Mouse (Mus musculus) embryo, embryonic 9.5 days (tissue): ENCODE data around the gene Rtl8b.
"Not testable (repeated sequence)": the region's sequence is repeated elsewhere in the genome, so short reads cannot be mapped to it uniquely, and the experiment has no call there.

Experiments used
- DNase-seq: peaks from one replicate; pipeline ENCODE4 v3.0.0-alpha.2; 2017; ENCODE audit errors: extremely low spot score

The Rtl8b gene

DNA sequence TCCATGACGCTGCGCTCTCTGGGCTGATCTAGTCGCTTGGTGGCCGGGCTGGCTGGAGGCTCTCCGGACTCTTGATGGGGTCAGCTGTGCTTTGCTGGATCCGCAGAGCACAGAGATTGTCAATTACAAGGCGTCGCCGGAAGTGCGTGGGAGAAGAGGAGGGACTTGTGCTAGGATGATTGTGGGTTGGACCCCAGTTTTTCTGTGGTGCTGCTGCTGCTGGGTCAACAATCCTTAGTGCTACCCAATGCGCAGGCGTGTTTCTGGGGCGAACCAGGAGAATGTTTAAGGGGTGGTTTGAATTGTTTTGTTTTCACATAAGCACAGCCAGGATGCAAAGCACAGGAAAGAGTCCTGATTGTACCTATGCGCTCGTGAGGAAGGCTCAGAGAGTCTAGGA is at the start of gene Rtl8b:
Rtl8b (minus strand) TSS at position 115 of the 400 bp plus-strand sequence.
- DNase-seq, result peak; percentile 72

DNA sequence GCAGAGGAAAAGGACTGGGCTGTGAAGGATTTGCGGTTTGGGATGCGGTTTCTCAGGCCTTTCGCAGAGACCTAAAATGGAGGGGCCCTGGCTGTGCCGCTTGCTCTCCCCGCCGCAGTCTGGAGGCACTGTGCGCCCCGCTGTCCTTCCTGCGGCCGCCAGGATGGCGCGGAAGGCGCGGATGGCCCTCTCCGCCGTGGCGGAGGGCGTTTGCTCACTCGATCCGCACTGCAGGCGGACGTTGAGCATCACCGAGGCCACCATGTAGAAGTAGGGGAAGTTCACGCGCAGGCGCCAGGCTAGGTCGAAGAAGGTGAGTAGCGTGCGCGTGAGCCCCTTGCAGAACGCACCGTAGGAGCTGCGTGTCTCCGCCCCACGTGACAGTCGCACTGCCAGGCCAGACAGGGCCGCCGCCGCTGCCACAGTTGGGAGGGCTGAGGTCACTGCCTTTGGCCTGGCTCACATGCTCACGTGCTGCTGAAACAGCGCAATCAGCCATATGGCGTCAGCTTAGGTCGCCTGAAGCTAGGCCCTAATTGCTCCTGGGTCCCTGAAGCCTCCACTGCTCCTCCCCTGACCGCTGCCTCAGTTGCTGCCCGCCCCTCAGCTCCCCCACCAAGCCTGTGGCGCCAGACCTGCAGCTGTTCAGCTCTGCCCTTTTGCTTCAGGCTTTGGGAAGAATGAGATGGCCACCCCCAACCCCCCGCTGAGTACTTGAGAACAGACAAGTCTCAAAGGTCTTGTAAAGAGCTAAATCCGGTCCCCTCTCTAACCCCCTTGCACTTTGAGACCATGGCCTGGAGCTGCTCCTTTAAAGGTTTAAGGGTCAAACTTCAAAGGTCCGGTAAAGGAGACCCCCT is 46.3 kb upstream of the Rtl8b start:
- peak; percentile 75 for DNase-seq

DNA sequence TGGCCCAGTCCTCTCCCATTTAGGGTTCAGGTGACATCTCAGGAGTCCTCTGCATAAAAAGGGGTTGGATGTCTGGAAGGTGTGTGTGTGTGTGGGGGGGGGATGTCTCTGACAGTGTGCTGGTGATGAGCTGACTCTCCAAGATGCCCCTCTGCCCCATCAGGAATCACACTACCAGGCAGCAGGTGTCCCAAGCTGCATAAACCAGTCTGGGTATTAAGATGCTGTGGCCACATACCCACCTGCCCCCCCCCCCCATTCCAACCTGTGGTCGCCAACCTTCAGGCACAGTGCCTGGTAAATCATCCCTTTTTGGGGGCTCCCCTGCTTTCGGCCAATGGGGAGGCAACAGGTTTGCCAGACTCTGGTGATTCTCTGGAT is 45.7 kb upstream of the Rtl8b start:
- DNase-seq, result peak; percentile 1

DNA sequence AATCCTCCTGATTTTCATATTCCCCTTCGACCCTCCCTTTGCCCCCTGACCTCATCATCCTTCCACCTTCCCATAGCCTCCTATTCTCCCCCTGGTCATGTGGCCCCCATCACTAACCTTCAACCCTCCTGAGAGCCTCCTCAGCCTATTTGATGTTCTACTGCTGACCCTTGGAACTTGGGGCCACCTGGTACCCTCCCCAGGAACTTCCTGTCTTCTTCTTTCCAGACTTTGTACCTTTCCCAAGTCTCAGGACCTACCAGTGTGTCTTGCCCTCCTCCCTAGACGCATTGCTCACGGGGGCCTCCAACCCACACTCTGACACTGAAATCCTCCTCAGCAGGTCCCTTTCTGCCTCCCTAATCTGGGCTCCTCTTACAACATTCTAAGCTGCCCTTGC is 32.5 kb upstream of the Rtl8b start:
- DNase-seq, result no peak

DNA sequence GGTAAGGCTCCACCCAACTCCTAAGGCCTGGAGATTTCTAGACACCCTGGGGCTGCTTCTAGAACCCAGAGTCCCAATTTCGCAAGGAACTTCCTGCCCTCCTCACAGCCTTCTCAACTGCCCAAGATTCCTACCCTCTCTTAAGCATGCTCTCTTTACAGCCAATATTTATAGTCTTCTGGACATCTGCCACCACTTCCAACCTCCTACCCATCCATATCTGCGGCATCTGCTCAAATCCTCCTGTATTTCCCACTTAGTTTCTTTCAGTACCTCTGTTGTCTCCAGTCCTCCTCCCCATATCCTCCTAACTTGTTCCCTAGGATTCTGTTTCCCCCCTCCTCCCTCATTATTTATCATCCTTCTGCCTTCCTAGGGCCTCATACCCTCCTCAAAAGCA is 29.0 kb upstream of the Rtl8b start:
- DNase-seq, result no peak

DNA sequence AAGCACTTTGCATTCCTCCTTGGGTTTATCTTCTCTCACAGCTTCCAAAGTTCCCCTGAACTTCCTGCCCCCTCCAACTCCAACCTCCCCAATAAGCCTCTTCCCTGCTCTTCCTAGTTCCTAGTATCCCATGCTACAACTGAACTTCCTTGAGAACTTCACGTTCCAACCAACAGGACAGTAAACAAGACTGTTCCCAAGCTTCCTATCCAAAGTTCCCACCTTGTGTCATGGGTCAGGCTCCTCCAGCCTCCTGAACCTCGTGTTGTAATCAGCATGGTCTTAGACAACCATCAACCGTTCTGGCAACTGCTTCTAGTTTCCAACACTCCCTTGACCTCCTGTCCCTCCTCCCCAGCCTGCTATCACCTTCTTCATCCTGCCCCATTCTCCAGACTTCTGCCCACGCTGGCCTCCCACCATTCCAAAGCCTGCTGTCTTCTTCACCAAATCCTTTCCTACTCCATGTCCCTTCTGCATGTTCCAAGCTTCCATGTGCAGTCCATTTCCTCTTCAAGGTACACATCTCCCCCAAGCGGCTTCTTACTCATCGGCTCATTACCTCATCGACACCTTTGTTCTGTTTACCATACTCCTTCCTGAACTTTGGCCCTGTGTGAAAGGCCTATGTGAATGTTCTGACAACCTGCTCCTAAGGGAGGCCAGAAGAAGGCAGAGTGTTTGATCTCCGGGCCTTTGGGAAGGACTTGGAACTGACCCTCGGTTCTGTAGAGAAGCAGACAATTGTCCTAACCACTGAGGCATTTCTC is 24.0 kb upstream of the Rtl8b start:
- DNase-seq, result no peak

DNA sequence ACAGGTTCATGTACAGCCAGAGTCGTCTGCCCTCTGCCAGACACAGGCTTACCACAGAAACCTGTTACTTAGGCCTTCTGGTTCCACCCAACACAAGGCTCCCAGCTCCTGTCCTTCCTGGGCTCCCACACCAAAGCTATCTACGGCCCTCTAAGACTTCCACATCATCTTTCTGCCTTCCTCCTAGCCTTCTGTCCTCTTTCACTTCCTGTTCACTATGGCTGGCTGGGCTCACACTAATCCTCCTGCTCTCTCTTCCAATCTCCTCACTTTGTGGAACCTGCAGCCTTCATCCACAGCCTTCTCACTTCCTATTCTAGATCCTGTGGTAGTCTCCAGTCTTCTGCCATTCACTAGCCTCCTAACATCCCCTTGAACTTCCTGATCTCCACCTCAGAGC is 22.9 kb upstream of the Rtl8b start:
- DNase-seq, result no peak

DNA sequence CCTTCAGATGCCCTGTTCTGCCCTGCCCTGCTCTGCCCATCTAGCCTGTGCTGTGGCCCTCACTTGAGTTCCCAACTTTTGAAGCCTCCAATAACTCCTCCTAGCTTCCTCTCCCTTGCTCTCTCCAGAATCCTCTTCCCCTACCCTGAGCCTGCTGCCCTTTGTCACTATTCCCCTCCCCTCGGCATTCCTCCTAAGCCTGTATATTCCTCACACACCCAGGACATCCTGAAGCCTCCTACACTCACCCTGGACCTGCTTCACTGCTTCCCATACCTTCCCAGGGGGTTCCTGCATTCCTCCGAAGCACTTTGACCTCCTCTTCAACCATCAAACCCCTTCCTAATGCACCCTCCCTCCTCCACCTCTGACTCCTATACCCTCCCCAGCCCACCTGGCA is 21.9 kb upstream of the Rtl8b start:
- no peak for DNase-seq

DNA sequence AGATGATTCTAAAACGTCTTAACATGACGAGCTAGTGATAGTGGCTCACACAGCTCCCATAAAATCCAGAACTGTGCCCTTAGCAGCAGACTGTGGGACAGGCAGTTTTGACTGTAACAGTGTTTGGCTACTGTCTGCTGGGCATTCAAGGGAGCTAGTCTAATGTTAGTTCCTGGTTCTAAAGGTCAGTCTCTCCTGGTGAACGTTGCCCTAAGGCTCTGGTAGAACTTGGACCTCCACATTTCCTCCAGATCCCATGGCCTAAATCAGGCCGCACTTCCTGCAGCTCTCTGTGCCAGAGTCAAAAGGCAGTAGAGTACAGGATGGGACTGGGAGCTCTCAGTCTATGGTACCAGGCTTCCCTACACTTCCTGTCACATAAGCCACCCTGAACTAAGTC is 14.5 kb upstream of the Rtl8b start:
- DNase-seq, result not testable (repeated sequence)

DNA sequence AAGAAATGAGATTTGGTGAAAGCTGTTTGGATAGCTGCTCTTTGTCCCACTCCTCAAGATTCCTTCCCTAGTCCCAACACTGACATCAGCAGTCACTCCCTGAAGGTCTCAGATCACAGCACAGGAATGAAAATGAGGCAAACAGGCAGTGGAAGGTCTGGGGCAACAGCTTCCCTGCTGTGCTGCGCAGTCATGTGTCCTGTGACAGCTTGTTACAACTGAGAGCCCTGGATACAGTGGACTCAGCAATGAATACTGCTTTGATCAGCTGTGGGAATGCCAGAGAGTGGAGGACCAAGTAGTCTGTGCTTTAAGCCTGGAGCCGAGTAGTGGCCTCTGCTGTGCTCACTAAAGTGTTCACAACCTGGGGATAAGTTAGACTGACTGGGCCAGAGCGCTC is 12.4 kb upstream of the Rtl8b start:
- not testable (repeated sequence) for DNase-seq

DNA sequence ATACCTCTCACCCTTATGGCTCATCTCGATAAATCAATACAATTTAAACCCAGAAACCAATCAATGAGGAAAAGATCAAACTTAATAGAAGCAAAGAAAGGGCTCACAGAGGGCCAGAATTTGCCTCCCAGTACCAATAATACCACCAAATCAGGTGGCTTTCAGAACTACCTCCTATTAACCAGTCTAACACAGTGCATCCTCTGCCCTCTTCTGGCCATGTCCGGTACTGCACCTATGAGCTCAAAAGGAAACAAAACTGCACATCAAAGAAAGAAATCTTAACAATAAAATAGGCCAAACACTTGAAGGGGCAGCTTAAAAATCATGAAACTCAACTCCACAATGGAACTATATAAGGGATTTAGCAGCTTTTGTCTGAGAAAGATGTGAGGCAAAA is 6.7 kb upstream of the Rtl8b start:
- peak; percentile 4 for DNase-seq

DNA sequence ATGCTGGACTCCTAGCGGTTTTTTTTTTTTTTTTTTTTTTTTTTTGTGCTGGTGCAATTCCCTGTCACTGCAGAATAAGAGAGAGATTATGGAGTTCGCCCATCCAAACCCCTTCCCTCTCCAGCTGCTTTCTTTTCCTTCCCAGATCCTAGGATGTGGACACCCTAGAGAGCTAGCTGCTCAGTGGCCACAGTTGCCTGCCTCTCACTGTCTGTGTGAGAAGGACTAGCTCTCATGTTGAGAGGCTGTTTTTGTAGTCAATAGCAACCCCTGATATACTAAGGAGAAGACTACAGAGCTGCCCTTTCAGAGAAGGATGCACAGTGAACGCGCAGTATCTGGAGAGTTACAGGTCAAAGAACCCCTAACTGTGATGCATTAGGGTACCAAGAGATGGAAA is 488 bp upstream of the Rtl8b start:
- not testable (repeated sequence) for DNase-seq

DNA sequence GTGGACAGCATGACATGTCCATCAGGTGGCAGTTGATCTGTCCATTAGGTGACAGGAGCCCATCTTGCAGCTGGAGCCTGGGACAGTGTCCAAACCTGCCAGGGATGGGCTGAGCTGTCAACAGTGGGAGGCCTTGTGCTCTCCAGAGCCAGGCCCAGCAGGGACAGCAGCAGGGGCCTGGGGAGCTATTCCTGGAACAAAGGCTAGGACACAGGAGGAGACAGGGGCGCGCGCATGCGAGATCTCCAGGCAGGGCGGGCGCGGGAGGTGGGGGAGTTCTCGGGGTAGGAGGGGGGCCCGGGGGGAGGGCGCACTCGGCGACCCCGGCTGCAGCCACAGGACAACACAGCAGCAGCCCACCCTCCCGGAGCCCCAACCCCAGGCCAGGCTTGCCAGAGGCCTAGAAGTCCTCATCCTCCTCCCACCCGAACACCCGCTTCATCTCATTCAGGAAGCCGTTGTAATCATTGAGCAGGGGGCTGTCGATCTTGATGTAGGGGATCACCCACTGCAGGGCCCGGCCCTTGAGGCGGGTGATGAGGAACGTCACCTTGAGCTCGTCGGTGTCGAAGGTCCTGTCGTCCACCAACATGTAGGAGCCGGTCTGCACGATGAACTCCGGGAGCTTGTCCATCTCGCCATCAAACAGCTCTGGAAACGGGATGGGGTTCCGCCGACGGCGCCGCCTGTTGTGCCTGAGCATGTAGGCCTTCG is 494 bp downstream of the Rtl8b start:
- DNase-seq, result not testable (repeated sequence)

DNA sequence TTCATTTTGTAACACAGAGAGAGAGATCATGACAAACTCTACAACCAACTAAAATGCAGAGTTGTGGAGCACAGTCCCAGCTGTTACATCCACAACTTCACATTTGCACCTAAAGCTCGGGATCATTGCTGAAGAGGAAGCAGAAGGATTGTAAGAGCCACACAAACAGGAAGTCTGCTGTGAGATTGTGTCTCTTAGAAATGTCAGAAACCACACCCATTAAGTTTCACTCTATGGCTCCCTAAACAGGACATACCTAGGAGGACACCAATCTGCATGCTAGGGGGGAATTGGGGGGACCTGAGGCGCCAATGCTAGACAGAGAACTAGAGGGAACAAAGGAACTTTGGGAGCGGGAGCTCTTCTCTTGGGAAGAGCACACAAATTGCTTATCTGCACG is 17.3 kb downstream of the Rtl8b start:
- DNase-seq, result not testable (repeated sequence)

DNA sequence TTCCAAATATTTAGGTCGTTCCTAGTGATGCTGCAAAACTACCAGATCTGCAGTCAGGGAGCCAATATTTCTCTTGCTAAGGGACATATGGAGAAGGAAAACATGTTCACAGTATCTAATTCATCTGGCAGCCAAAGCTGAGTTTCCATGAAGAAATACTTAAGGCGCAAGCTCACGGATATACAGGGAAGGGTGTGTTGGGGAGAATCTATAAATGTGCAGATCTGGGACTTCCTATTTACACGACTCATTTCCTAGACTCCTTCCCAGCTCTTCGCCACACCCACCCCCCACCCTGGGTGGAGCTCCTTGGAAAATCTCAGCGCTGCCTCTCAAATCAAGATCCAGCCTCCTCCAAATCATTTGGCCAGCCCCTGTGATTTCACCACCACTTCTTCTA is 24.3 kb downstream of the Rtl8b start:
- DNase-seq, result no peak

DNA sequence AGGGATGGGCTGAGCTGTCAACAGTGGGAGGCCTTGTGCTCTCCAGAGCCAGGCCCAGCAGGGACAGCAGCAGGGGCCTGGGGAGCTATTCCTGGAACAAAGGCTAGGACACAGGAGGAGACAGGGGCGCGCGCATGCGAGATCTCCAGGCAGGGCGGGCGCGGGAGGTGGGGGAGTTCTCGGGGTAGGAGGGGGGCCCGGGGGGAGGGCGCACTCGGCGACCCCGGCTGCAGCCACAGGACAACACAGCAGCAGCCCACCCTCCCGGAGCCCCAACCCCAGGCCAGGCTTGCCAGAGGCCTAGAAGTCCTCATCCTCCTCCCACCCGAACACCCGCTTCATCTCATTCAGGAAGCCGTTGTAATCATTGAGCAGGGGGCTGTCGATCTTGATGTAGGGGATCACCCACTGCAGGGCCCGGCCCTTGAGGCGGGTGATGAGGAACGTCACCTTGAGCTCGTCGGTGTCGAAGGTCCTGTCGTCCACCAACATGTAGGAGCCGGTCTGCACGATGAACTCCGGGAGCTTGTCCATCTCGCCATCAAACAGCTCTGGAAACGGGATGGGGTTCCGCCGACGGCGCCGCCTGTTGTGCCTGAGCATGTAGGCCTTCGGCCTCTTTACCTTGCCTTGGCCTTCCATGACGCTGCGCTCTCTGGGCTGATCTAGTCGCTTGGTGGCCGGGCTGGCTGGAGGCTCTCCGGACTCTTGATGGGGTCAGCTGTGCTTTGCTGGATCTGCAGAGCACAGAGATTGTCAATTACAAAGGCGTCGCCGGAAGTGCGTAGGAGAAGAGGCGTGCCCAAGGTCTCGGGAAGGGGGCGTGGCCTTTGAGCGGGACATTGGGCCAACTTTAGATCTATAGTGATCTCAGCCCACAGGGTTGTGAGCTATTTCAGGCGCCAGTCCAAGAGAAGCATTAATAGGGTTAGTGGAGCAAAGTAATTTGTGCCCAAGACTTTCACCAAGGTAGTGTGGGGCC is 26.9 kb downstream of the Rtl8b start, which contains the start of gene Rtl8a:
Rtl8a (minus strand) TSS at position 703 of the 982 bp plus-strand sequence.
- peak; percentile 74 for DNase-seq

DNA sequence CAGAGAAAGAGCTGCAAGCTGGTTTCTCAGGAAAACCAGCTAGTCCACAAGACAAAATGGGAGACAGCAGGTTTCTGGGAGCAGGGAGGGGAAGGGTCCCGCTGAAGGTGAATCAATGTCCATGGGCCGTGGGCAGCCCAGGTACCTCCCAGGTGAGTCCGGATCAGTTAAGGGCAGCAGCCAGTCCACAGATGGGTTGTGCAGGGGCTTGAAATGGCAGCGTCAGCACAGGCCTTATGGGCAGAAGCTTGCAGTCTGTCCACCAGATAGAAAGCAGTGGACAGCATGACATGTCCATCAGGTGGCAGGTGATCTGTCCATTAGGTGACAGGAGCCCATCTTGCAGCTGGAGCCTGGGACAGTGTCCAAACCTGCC is 27.6 kb downstream of the Rtl8b start:
- DNase-seq, result not testable (repeated sequence)

DNA sequence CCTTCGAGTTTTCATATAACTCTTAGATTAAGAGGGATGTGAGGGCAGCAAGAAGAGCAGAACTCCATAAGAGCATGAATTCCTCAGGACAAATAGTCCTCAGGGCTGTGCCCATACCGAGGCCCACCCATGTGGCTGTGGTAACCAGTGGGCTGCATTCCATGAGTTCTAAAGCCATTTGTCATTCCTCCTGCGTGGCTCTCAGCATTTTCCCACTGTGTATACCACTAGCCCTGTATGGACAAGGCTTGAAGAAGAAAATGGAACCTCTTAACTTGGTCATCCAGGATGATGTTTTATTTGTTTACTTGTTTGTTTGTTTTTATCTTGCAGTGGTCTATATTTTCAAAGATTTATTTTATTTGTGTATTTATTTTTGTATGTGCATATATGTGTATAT is 32.1 kb downstream of the Rtl8b start:
- DNase-seq, result not testable (repeated sequence)
